ENCODE assay signal across 28 mouse cellular contexts in the genomic region with DNA sequence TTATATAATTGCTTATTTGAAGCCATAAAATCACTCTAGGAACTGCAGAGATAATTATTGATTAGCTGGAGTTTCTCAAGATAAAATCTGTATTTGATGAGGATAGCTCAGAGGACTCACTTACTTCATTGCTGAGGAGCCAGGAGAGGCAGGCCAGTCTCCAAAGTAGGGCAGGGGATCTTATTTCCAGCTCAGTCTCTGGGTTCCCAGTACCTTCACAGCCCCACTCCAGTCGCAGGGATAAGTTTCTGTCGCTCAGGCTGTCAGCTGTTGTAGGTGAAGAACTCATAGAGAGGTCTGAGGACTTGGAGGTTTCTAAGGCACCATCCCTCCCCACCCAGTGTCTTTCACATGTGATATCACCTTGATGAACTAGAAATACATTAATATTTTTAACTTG.
"Had no signal": no experiment of that assay in that cellular context is flagged by ENCODE, and none has a peak within 500 bp of the region (broad histone marks: within the 10 kb centered on the region; RNA-seq: fewer than 3 reads in every experiment).

No protein-coding gene starts in this region.

- H3K4me3 ChIP-seq: limb, embryonic 10.5 days; limb, embryonic 12.5 days; limb, embryonic 13.5 days; limb, embryonic 15.5 days; liver, embryonic 12.5 days; liver, embryonic 13.5 days; liver, embryonic 15.5 days; lung, embryonic 15.5 days; megakaryocyte, embryonic 14.5 days; midbrain, embryonic 10.5 days; midbrain, embryonic 12.5 days; midbrain, embryonic 13.5 days; midbrain, embryonic 15.5 days; myocyte; neural tube, embryonic 12.5 days had no signal

- DNase-seq: left cerebral cortex, postnatal 4 days; liver; liver, embryonic 13.5 days; liver, postnatal 0 days; lung, adult 18-20 months; lung, adult 2 months; lung, embryonic 14.5 days; lung, postnatal 10 days; lung, postnatal 14 days; lung, postnatal 36 days; lung, postnatal 4 days; midbrain, embryonic 14.5 days had no signal

- H3K27ac ChIP-seq: limb, embryonic 10.5 days; limb, embryonic 12.5 days; limb, embryonic 13.5 days; limb, embryonic 15.5 days; liver, embryonic 12.5 days; liver, embryonic 13.5 days; liver, embryonic 14.5 days; liver, embryonic 15.5 days; lung, embryonic 15.5 days; macrophage; midbrain, embryonic 10.5 days; midbrain, embryonic 12.5 days; midbrain, embryonic 13.5 days; midbrain, embryonic 15.5 days; neural tube, embryonic 12.5 days had no signal

- H3K27me3 ChIP-seq: limb, embryonic 12.5 days; limb, embryonic 13.5 days; limb, embryonic 15.5 days; liver, embryonic 12.5 days; liver, embryonic 13.5 days; liver, embryonic 15.5 days; lung, embryonic 15.5 days; megakaryocyte, embryonic 14.5 days; midbrain, embryonic 12.5 days; midbrain, embryonic 13.5 days; midbrain, embryonic 15.5 days; neural tube, embryonic 12.5 days had no signal
